Mouse (Mus musculus) forebrain, embryonic 14.5 days (tissue): Measurements from ENCODE around the gene Ltbp1. TPM values are rescaled to one million over a fixed set of nuclear protein-coding genes. Genes with fewer than 3 reads are reported as not detected.

Source experiments
- ATAC-seq: fragments of 200-750 bp; cut with Nextera tagmentation; 2 replicates; pipeline ENCODE4 v1.8.0; 2017; ENCODE audit warnings: mild to moderate bottlenecking, moderate library complexity
- DNase-seq: peaks from one replicate; pipeline ENCODE4 v3.0.0-alpha.2; 2015; ENCODE audit warnings: low spot score
- H3K27ac ChIP-seq: fragments of 300-500 bp; sonication (generic); 2 replicates; pipeline ENCODE4 v1.5.1; 2014; ENCODE audit warnings: low read depth, mild to moderate bottlenecking, control low read depth, low read length, moderate library complexity
- H3K27me3 ChIP-seq: fragments of 300-500 bp; sonication (generic); replicated peaks from 2 replicates; pipeline ENCODE4 v1.6.1; 2014; ENCODE audit warnings: low read length, control low read depth, mixed read lengths; ENCODE audit not compliant: control insufficient read depth, insufficient read depth
- H3K36me3 ChIP-seq: fragments of 300-500 bp; sonication (generic); 2 replicates; pipeline ENCODE4 v1.6.1; 2014; ENCODE audit warnings: low read length, control low read depth; ENCODE audit not compliant: control insufficient read depth, insufficient read depth
- H3K4me1 ChIP-seq: fragments of 300-500 bp; sonication (generic); 2 replicates; pipeline ENCODE4 v1.6.1; 2014; ENCODE audit warnings: antibody characterized with exemption, low read length, control low read depth; ENCODE audit not compliant: control insufficient read depth, insufficient read depth
- H3K4me2 ChIP-seq: fragments of 300-500 bp; sonication (generic); 2 replicates; pipeline ENCODE4 v1.6.1; 2014; ENCODE audit warnings: mild to moderate bottlenecking, control low read depth, low read length
- H3K4me3 ChIP-seq: fragments of 300-500 bp; sonication (generic); 2 replicates; pipeline ENCODE4 v1.5.1; 2014; ENCODE audit warnings: low read depth, low read length, control low read depth
- H3K9ac ChIP-seq: fragments of 300-500 bp; sonication (generic); 2 replicates; pipeline ENCODE4 v1.6.1; 2014; ENCODE audit warnings: mild to moderate bottlenecking, low read length, control low read depth, moderate library complexity
- H3K9me3 ChIP-seq: fragments of 300-500 bp; sonication (generic); replicated peaks from 2 replicates; pipeline ENCODE4 v1.6.1; 2016; ENCODE audit warnings: low read length, control low read depth, mixed read lengths; ENCODE audit not compliant: control insufficient read depth
- WGBS: fragments of 180-500 bp; shearing (Covaris S2); extraction: QIAGEN DNeasy Blood & Tissue Kit; methylation state at CpG from one replicate; pipeline ENCODE4 v1.1.7; 2014; 5-methylcytosine and 5-hydroxymethylcytosine counted together
- polyA plus RNA-seq: library from polyadenylated mRNA; unstranded; fragments of >200 nt; fragmentation: Nextera tagmentation; extraction: Ambion mirVana; gene quantifications from 2 replicates; pipeline ENCODE4 v1.2.1, GENCODE M21; 2014

Gene Ltbp1
- polyA plus RNA-seq, 1 experiment from 2014 or later, result 4.5 TPM

DNA sequence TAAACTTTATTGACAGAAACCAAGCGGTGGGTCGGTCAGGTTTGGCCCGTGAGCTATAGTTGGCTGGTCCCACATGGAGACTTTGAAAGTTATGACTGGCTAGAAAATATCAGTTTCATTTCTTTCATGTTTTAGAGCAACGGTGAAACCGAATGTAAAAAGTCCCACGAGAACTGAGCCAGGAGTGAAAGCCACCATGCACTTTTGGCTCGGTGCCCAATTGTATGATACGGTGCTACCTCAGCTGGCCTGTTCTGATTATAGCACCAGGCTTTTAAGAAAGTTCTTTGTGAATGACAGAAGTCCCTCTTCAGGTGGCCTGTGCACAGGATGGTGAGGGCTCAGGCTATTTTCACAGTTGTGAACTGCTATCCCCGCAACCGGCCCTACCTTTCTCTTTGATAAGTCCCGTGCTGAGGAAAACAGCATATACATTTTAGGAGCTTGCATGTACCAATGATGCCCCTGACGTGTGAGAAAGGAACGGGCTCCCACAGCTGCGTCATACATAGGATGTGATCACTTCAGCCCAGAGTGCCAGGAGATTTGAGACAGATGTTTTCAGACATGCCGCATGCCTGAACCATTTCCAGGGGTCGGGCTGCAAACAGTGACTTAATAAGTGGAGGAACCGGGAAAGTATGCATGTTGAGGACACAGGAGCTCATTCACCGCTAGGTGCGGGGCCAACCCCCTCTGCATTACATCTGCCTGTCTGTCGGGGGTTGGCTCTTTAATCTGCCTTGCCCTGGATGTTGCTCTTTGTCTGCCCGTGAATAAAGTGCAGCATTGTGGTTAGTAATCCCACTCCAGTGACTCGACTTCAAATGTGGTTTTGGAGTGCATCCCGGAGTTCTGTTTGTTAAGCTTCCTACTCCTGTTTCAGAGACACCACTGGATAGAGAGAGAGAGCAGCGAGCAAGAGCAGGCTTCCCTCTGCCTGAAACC, 172.8 kb downstream of the Ltbp1 start:
- no peaks in the 10 kb centered on the region for H3K9me3 ChIP-seq
- H3K4me1 ChIP-seq, result peaks cover 3% of the 10 kb centered on the region; the same call in 1 of the 2 replicates
- no peak overlapping the region for H3K9ac ChIP-seq
- no peaks in the 10 kb centered on the region for H3K36me3 ChIP-seq
- ATAC-seq (peak; percentile 74), DNase-seq (peak; percentile 55)
- peak overlapping the region; percentile 18 for H3K4me2 ChIP-seq
- no peaks in the 10 kb centered on the region for H3K27me3 ChIP-seq
- no peak overlapping the region for H3K27ac ChIP-seq
- WGBS, result 28% methylated on average over 24 of the region's 24 CpGs
- no peak overlapping the region for H3K4me3 ChIP-seq

DNA sequence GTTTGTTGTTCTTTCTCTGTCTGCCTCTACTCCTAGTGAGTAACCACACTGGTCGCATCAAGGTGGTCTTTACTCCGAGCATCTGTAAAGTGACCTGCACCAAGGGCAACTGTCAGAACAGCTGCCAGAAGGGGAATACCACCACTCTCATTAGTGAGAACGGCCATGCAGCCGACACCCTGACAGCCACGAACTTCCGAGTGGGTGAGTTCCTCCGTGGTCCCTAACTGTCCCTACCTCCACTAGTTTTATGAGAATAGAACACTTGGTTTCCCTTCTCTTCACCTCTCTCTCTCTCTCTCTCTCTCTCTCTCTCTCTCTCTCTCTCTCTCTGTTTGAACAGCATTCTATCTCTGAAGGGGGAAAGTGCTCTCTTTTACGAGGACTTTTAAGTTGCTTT, 173.6 kb downstream of the Ltbp1 start:
- no peak overlapping the region for H3K9ac ChIP-seq
- H3K4me3 ChIP-seq, result no peak overlapping the region
- H3K4me2 ChIP-seq, result no peak overlapping the region; the same call in 1 of the 2 replicates
- H3K4me1 ChIP-seq, result peaks cover 3% of the 10 kb centered on the region; the same call in 1 of the 2 replicates
- ATAC-seq, result no peak
- H3K9me3 ChIP-seq, result no peaks in the 10 kb centered on the region
- H3K27ac ChIP-seq, result no peak overlapping the region
- DNase-seq, result no peak
- WGBS, result 47% methylated on average over 8 of the region's 8 CpGs
- H3K27me3 ChIP-seq, result no peaks in the 10 kb centered on the region
- no peaks in the 10 kb centered on the region for H3K36me3 ChIP-seq

DNA sequence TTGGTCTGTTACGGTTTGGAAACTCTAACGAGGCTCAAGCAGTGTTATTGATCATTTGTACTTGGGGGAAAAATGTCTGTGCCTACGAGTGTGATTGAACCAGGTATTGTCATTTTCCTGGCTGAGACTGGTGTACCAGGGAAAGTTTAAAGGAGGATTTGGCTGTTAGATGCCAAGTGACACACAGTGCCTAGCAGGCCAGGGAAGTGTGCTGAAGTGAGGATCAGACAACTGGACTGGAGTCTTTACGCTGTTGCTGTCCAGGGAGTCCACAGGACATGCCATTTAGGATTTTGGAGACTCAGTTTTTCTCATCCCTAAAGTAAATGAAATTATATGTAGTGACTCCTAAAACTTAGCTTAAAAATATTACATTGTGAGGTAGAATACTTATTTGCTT, 174.9 kb downstream of the Ltbp1 start:
- Histone ChIP-seq H3K4me1 (peaks cover 3% of the 10 kb centered on the region; the same call in 1 of the 2 replicates), H3K9me3 (no peaks in the 10 kb centered on the region), H3K27ac (no peak overlapping the region), H3K9ac (no peak overlapping the region), H3K4me3 (no peak overlapping the region), H3K36me3 (no peaks in the 10 kb centered on the region), H3K4me2 (no peak overlapping the region), H3K27me3 (no peaks in the 10 kb centered on the region)
- no peak for DNase-seq
- 61% methylated on average over 4 of the region's 4 CpGs for WGBS
- ATAC-seq, result no peak

DNA sequence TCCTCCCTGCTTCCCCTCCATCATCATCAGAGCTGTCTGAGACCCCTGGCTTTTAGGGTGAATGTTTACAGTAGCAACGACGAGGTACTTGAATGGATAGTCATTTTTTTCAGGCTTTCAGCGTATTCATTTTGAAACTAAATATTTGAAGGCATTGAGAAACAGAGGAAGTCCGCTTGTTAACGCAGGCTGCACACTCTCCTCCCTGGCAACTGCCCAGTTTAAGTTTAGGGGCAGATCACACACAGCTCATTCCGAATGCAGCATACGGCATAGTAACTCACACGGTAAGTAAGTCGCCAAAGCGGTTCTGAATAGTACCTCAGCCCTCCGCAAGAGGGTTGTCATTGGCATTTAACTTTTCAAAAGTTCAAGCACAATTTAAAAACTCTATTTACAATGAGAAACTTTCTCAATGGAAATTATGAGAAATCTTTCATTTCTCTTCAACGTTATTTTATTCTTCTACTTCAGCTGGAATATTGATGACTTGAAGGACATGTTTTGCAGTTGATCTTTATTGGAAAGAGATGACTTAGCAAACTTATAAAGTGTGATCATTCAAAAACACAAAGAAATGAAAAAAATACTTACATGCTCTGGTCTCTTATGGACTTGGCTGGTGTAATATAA, 175.7 kb downstream of the Ltbp1 start:
- ATAC-seq (no peak), DNase-seq (peak; percentile 22)
- Histone ChIP-seq H3K9me3 (no peaks in the 10 kb centered on the region), H3K27ac (no peak overlapping the region), H3K4me3 (no peak overlapping the region), H3K27me3 (no peaks in the 10 kb centered on the region), H3K4me2 (no peak overlapping the region), H3K9ac (no peak overlapping the region), H3K36me3 (no peaks in the 10 kb centered on the region), H3K4me1 (peaks cover 3% of the 10 kb centered on the region; the same call in 1 of the 2 replicates)
- WGBS, result 65% methylated on average over 12 of the region's 12 CpGs

GRCm38 (mm10) chr17:75182319-75183001, 177.1 kb downstream of the Ltbp1 start:
- Histone ChIP-seq H3K4me2 (no peak overlapping the region), H3K9ac (no peak overlapping the region), H3K4me1 (peaks cover 3% of the 10 kb centered on the region; the same call in 1 of the 2 replicates), H3K36me3 (no peaks in the 10 kb centered on the region), H3K27me3 (no peaks in the 10 kb centered on the region), H3K27ac (no peak overlapping the region), H3K9me3 (no peaks in the 10 kb centered on the region), H3K4me3 (no peak overlapping the region)
- no peak for ATAC-seq
- 80% methylated on average over 14 of the region's 14 CpGs for WGBS
- no peak for DNase-seq

GRCm38 (mm10) chr17:75186732-75187509, 181.6 kb downstream of the Ltbp1 start:
- ATAC-seq, result no peak
- H3K27ac ChIP-seq, result no peak overlapping the region
- no peaks in the 10 kb centered on the region for H3K4me1 ChIP-seq
- no peak overlapping the region for H3K4me2 ChIP-seq
- no peaks in the 10 kb centered on the region for H3K9me3 ChIP-seq
- no peak overlapping the region for H3K9ac ChIP-seq
- H3K4me3 ChIP-seq, result no peak overlapping the region
- WGBS, result 82% methylated on average over 8 of the region's 8 CpGs
- H3K27me3 ChIP-seq, result no peaks in the 10 kb centered on the region
- no peaks in the 10 kb centered on the region for H3K36me3 ChIP-seq
- no peak for DNase-seq

- H3K9ac ChIP-seq, result no peak overlapping the region
- ATAC-seq (no peak), DNase-seq (no peak)
- H3K4me3 ChIP-seq, result no peak overlapping the region
- WGBS, result 84% methylated on average over 2 of the region's 2 CpGs
- H3K4me1 ChIP-seq, result no peaks in the 10 kb centered on the region
- no peaks in the 10 kb centered on the region for H3K27me3 ChIP-seq
- no peaks in the 10 kb centered on the region for H3K9me3 ChIP-seq
- no peak overlapping the region for H3K4me2 ChIP-seq
- no peaks in the 10 kb centered on the region for H3K36me3 ChIP-seq
- no peak overlapping the region for H3K27ac ChIP-seq
These were observed 191.6 kb downstream of the Ltbp1 start for GRCm38 (mm10) chr17:75196952-75197351.

- 98% methylated on average over 2 of the region's 2 CpGs for WGBS
These were observed 193.4 kb downstream of the Ltbp1 start for GRCm38 (mm10) chr17:75198767-75199166.

More at GRCm38 (mm10) chr17:75198767-75199166, 193.4 kb downstream of the Ltbp1 start:
- ATAC-seq (no peak), DNase-seq (no peak)
- Histone ChIP-seq H3K4me1 (no peaks in the 10 kb centered on the region), H3K4me2 (no peak overlapping the region), H3K27me3 (no peaks in the 10 kb centered on the region), H3K9ac (no peak overlapping the region), H3K9me3 (no peaks in the 10 kb centered on the region), H3K4me3 (no peak overlapping the region), H3K36me3 (no peaks in the 10 kb centered on the region), H3K27ac (no peak overlapping the region)
